Mouse (Mus musculus): ENCODE data around the gene Gm13043. TPM values are rescaled to one million over a fixed set of nuclear protein-coding genes. Genes with fewer than 3 reads are reported as not detected.
"Not testable (repeated sequence)": the region's sequence is repeated elsewhere in the genome, so short reads cannot be mapped to it uniquely, and the experiment has no call there.

The Gm13043 gene
- not detected for total RNA-seq (2021)
- long read RNA-seq = 0 reads

DNA sequence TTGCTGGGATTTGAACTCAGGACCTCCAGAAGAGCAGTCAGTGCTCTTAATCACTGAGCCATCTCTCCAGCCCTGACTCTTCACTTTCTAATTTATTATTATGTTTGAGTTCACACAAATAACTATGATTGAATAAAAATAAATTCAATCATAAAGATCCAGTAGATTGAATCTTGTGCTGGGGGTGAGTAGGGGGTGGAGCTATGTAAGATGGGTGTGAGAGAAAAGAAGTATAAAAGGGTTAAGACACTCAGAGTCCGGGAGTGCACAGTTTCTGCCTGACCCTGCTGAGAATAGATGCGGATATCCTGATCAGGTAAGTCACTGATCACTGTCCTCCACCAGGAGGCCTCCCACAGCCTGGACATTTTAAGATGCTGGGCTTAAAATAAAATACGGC, at the start of gene Gm13043:
Gene Gm13043 (plus strand): TSS at position 301 of the 400 bp plus-strand sequence.
- DNase-seq (ENCODE audit: low spot score in 2 of 2) = no peak

DNA sequence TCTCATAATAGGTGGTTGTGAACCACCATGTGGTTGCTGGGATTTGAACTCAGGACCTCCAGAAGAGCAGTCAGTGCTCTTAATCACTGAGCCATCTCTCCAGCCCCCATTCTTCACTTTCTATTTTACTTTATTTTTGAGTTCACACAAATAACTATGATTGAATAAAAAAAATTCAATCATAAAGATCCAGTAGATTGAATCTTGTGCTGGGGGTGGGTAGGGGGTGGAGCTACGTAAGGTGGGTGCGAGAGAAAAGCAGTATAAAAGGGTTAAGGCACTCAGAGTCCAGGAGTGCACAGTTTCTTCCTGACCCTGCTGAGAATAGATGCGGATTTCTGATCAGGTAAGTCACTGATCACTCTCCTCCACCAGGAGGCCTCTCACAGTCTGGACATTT, 24.5 kb downstream of the Gm13043 start, which contains the start of gene Gm13040:
Gene Gm13040 (plus strand): TSS at position 301 of the 400 bp plus-strand sequence.
- not testable (repeated sequence) for DNase-seq (ENCODE audit: low spot score in 2 of 2)

DNA sequence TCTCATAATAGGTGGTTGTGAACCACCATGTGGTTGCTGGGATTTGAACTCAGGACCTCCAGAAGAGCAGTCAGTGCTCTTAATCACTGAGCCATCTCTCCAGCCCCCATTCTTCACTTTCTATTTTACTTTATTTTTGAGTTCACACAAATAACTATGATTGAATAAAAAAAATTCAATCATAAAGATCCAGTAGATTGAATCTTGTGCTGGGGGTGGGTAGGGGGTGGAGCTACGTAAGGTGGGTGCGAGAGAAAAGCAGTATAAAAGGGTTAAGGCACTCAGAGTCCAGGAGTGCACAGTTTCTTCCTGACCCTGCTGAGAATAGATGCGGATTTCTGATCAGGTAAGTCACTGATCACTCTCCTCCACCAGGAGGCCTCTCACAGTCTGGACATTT, 40.3 kb downstream of the Gm13043 start, which contains the start of the genes BC080695 and Gm13057:
Gene BC080695 (plus strand): TSS at position 301 of the 400 bp plus-strand sequence.
Gene Gm13057 (plus strand): TSS at position 310 of the 400 bp plus-strand sequence.
- not testable (repeated sequence) for DNase-seq (ENCODE audit: low spot score in 2 of 2)

Other genes with a start within 250 kb of the Gm13043 start
- 10 to 100 TPM; 16.0 to 18.3 TPM for gene Pdpn, start 211.8 kb upstream of the Gm13043 start, total RNA-seq (2021)
- 1 to 10 TPM in 1 of 2 experiments, under 1 TPM in 1; 0.78 to 1.0 TPM for gene Lrrc38, start 161.6 kb upstream of the Gm13043 start, total RNA-seq (2021)
- gene Pramel1, start 116.9 kb upstream of the Gm13043 start, total RNA-seq (2021) = under 1 TPM in 1 of 2 experiments, not detected in 1; 0.11 TPM
- 10 to 100 TPM in 1 of 2 experiments, 1 to 10 TPM in 1; 9.5 to 10.3 TPM for gene Pramef8, start 98.9 kb upstream of the Gm13043 start, total RNA-seq (2021)
- gene Oog4, start 61.0 kb upstream of the Gm13043 start, total RNA-seq (2021) = not detected
- gene Gm13040, start 24.6 kb downstream of the Gm13043 start, total RNA-seq (2021) = not detected
- not detected for gene BC080695, start 40.4 kb downstream of the Gm13043 start, total RNA-seq (2021)
- not detected for gene Gm13057, start 40.4 kb downstream of the Gm13043 start, total RNA-seq (2021)
- not detected for gene Gm13083, start 103.7 kb downstream of the Gm13043 start, total RNA-seq (2021)
- gene Gm13088, start 145.9 kb downstream of the Gm13043 start, total RNA-seq (2021) = not detected
- gene Gm13089, start 191.4 kb downstream of the Gm13043 start, total RNA-seq (2021) = not detected
- not detected for gene Gm13078, start 208.1 kb downstream of the Gm13043 start, total RNA-seq (2021)

All from layer of hippocampus, postnatal 10 days (tissue).